Mouse (Mus musculus): ENCODE measurements around the gene Spdye4b. TPM values are rescaled to one million over a fixed set of nuclear protein-coding genes. Genes with fewer than 3 reads are reported as not detected.
"Not testable (repeated sequence)": the region's sequence is repeated elsewhere in the genome, so short reads cannot be mapped to it uniquely, and the experiment has no call there.

The Spdye4b gene
- polyA plus RNA-seq, 1 experiment from 2014 or later: not detected

DNA sequence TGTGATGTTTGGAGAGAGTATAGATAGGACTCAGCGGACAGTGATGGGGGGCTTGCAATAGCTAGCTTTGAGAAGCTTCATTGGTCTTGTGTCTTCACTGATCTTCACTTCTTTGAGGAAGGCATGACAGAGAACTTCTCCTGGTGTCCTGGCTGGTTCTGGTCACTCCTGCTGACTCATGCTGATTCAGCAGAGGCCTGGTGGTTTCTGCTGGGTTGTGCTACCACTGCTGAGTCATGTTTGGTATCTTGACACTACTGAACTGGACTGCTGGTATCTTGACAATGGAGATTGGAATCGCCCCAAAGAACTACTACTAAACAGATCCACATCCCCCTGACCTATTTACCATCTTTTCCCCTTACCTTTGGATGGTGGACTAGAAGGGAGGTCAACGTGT, 25.3 kb upstream of the Spdye4b start:
- Histone ChIP-seq H3K4me3 (replicated peaks) (no peak overlapping the region), H3K9me3 (replicated peaks) (no peaks in the 10 kb centered on the region), H3K4me2 (no peak overlapping the region), H3K27ac (replicated peaks) (no peak overlapping the region), H3K4me1 (replicated peaks) (no peaks in the 10 kb centered on the region), H3K36me3 (replicated peaks) (no peaks in the 10 kb centered on the region), H3K9ac (no peak overlapping the region), H3K27me3 (peaks cover 42% of the 10 kb centered on the region)
- no peak for ATAC-seq (ENCODE audit: insufficient read depth)
- WGBS (ENCODE audit: insufficient replicate concordance): 56% methylated on average over 3 of the region's 3 CpGs

GRCm38 (mm10) chr5:143165508-143166070, 15.2 kb upstream of the Spdye4b start:
- WGBS (ENCODE audit: insufficient replicate concordance): 13% methylated on average over 18 of the region's 18 CpGs
- no peak for ATAC-seq (ENCODE audit: insufficient read depth)
- Histone ChIP-seq H3K27ac (replicated peaks) (no peak overlapping the region), H3K4me3 (replicated peaks) (no peak overlapping the region), H3K9ac (no peak overlapping the region), H3K4me1 (replicated peaks) (peaks cover 5% of the 10 kb centered on the region), H3K4me2 (peak overlapping the region; percentile 35), H3K9me3 (replicated peaks) (no peaks in the 10 kb centered on the region), H3K27me3 (no peaks in the 10 kb centered on the region), H3K36me3 (replicated peaks) (no peaks in the 10 kb centered on the region)

DNA sequence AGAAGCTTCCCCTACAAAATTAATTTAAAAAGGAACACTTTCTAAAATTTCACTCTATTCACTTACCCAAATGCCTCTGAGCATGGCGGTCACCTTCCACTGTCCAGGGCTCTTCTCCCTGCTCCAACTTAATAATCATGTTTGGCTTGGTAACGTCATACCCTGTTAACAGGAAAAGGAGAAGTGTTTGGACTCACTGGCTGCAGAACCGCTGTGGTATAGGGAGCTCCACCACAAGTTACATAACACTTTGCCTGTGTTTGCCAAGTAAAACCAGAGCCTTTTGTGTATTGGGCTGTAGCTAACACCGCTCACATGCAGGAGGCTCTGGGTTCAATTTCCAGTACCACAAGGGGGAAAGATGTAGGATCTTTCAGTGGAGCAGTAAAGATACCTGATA, 4.8 kb upstream of the Spdye4b start:
- peaks cover 65% of the 10 kb centered on the region for H3K36me3 ChIP-seq (replicated peaks)
- no peak overlapping the region for H3K4me3 ChIP-seq (replicated peaks)
- H3K27ac ChIP-seq (replicated peaks): no peak overlapping the region
- WGBS (ENCODE audit: insufficient replicate concordance): 65% methylated on average over 4 of the region's 4 CpGs
- ATAC-seq (ENCODE audit: insufficient read depth): no peak
- no peaks in the 10 kb centered on the region for H3K27me3 ChIP-seq
- peaks cover 16% of the 10 kb centered on the region for H3K4me1 ChIP-seq (replicated peaks)
- H3K4me2 ChIP-seq: no peak overlapping the region
- H3K9ac ChIP-seq: no peak overlapping the region
- H3K9me3 ChIP-seq (replicated peaks): 0 out of 2 replicates have a peak, but pooled peaks cover 3% of the 10 kb centered on the region

DNA sequence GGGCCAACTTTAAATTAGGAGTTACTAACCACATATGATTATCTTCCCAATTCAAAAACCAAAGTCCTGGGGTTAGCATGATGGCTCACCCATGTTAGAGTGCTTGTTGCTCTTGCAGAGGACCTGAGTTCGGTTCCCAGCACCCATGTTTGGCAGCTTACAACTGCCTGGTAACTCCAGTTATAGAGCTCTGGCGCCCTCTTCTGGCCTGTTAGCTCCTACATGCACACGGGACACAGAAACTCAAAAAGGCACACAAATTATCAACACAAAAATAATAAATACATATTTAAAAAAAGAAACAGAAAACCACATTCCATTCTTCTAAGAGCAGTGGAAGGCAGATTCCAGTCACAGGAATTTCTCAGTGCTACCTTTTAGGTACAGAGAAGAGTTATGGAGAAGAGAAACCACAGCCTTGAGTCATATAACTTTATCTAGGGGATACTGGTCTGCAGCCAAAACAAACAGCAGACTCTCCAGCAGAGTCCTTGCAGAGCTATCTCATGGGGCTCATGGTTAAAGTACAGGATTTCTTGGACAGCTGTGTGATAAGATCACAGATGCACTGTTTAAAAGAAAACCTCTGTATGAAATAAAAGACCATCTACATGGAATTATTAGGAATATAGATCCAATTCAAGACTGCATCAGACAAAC, 3.1 kb upstream of the Spdye4b start:
- Histone ChIP-seq H3K9ac (no peak overlapping the region), H3K4me2 (no peak overlapping the region), H3K36me3 (replicated peaks) (peaks cover 58% of the 10 kb centered on the region), H3K27me3 (no peaks in the 10 kb centered on the region), H3K4me1 (replicated peaks) (peaks cover 16% of the 10 kb centered on the region), H3K9me3 (replicated peaks) (no peaks in the 10 kb centered on the region), H3K27ac (replicated peaks) (no peak overlapping the region), H3K4me3 (replicated peaks) (no peak overlapping the region)
- WGBS (ENCODE audit: insufficient replicate concordance): 66% methylated on average over 3 of the region's 3 CpGs
- ATAC-seq (ENCODE audit: insufficient read depth): no peak

DNA sequence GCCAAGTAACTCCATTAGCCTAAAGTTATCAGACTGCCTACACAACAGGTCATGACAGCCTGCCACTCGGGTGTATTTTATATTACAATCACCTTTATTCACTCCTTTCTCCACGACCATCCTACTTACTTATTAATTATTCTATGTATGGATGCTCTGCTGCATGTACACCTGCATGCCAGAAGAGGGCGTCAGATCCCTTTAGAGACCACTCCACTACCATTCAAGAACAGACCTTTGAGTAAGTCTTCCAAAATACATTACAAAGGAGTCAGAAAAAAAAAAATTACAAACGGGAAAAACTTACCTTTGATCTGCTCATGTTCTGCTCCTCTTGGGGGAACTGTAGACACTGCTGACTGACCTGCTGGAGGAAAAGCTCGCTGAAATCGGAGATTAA, 1.6 kb upstream of the Spdye4b start:
- Histone ChIP-seq H3K27me3 (no peaks in the 10 kb centered on the region), H3K4me2 (peak overlapping the region; percentile 88), H3K4me1 (replicated peaks) (peaks cover 16% of the 10 kb centered on the region), H3K4me3 (replicated peaks) (peak overlapping the region; percentile 68; the same call in 1 of the 2 replicates), H3K9me3 (replicated peaks) (no peaks in the 10 kb centered on the region), H3K27ac (replicated peaks) (no peak overlapping the region), H3K9ac (no peak overlapping the region), H3K36me3 (replicated peaks) (peaks cover 43% of the 10 kb centered on the region)
- WGBS (ENCODE audit: insufficient replicate concordance): 32% methylated on average over 6 of the region's 6 CpGs
- no peak for ATAC-seq (ENCODE audit: insufficient read depth)

DNA sequence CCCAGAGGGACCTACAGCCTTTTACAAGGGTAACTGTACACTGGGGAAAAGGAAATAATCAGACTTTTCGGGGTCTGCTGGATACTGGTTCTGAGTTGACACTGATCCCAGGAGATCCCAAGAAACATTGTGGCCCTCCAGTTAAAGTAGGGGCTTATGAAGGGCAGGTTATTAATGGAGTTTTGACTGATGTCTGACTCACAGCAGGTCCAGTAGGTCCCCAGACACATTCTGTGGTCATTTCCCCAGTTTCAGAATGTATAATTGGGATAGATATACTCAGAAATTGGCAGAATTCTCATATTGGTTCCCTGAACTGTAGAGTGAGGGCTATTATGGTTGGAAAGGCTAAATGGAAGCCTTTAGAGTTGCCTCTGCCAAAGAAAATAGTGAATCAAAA, 7.2 kb downstream of the Spdye4b start:
- H3K27me3 ChIP-seq; H3K4me1 ChIP-seq (replicated peaks); ATAC-seq (ENCODE audit: insufficient read depth); H3K4me3 ChIP-seq (replicated peaks); H3K27ac ChIP-seq (replicated peaks); H3K36me3 ChIP-seq (replicated peaks); H3K9me3 ChIP-seq (replicated peaks); H3K9ac ChIP-seq; H3K4me2 ChIP-seq: not testable (repeated sequence)
- WGBS (ENCODE audit: insufficient replicate concordance): 50% methylated on average over 1 of the region's 1 CpGs

DNA sequence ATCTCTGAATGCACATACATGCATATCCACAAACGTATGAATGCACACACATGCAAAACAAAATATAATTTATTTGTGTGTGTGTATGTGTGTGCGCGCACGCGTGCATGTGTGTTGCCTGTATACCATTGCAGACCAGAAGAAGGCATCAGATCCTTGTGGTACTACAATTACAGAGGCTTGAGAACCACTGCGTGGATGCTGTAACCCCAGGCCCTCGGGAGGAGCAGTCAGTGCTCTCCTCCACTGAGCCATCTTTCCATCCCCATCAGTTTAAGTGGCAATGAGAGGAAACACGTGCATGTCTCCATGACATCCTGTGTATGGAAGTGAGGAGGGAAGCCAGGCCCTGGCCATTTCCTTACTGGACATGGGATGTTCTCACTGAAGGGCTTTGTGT, 12.0 kb downstream of the Spdye4b start:
- no peak for ATAC-seq (ENCODE audit: insufficient read depth)
- Histone ChIP-seq H3K27ac (replicated peaks) (no peak overlapping the region), H3K4me2 (no peak overlapping the region), H3K4me3 (replicated peaks) (no peak overlapping the region), H3K9ac (no peak overlapping the region), H3K27me3 (no peaks in the 10 kb centered on the region), H3K36me3 (replicated peaks) (no peaks in the 10 kb centered on the region), H3K9me3 (replicated peaks) (no peaks in the 10 kb centered on the region), H3K4me1 (replicated peaks) (no peaks in the 10 kb centered on the region)
- 67% methylated on average over 8 of the region's 8 CpGs for WGBS (ENCODE audit: insufficient replicate concordance)

- not testable (repeated sequence) for H3K4me1 ChIP-seq (replicated peaks); H3K36me3 ChIP-seq (replicated peaks); H3K27ac ChIP-seq (replicated peaks); H3K27me3 ChIP-seq; H3K9ac ChIP-seq; H3K4me2 ChIP-seq; ATAC-seq (ENCODE audit: insufficient read depth); H3K9me3 ChIP-seq (replicated peaks); H3K4me3 ChIP-seq (replicated peaks)
- WGBS (ENCODE audit: insufficient replicate concordance): 43% methylated on average over 8 of the region's 8 CpGs
Observed at GRCm38 (mm10) chr5:143194747-143195146, 13.9 kb downstream of the Spdye4b start.

- no peak overlapping the region for H3K4me3 ChIP-seq (replicated peaks)
- no peaks in the 10 kb centered on the region for H3K36me3 ChIP-seq (replicated peaks)
- WGBS (ENCODE audit: insufficient replicate concordance): 38% methylated on average over 2 of the region's 2 CpGs
Observed at GRCm38 (mm10) chr5:143195166-143195565, 14.3 kb downstream of the Spdye4b start.

GRCm38 (mm10) chr5:143196506-143196905, 15.7 kb downstream of the Spdye4b start:
- no peak overlapping the region for H3K4me3 ChIP-seq (replicated peaks)
- no peaks in the 10 kb centered on the region for H3K27me3 ChIP-seq
- no peaks in the 10 kb centered on the region for H3K4me1 ChIP-seq (replicated peaks)
- no peaks in the 10 kb centered on the region for H3K9me3 ChIP-seq (replicated peaks)
- 59% methylated on average over 4 of the region's 4 CpGs for WGBS (ENCODE audit: insufficient replicate concordance)
- H3K27ac ChIP-seq (replicated peaks): no peak overlapping the region
- H3K4me2 ChIP-seq: no peak overlapping the region
- ATAC-seq (ENCODE audit: insufficient read depth): no peak
- no peaks in the 10 kb centered on the region for H3K36me3 ChIP-seq (replicated peaks)
- H3K9ac ChIP-seq: no peak overlapping the region

More at GRCm38 (mm10) chr5:143195166-143195565, 14.3 kb downstream of the Spdye4b start:
- H3K9ac ChIP-seq: no peak overlapping the region
- ATAC-seq (ENCODE audit: insufficient read depth): no peak
- H3K4me2 ChIP-seq: no peak overlapping the region
- H3K27ac ChIP-seq (replicated peaks): no peak overlapping the region
- no peaks in the 10 kb centered on the region for H3K27me3 ChIP-seq
- no peaks in the 10 kb centered on the region for H3K4me1 ChIP-seq (replicated peaks)
- H3K9me3 ChIP-seq (replicated peaks): no peaks in the 10 kb centered on the region

DNA sequence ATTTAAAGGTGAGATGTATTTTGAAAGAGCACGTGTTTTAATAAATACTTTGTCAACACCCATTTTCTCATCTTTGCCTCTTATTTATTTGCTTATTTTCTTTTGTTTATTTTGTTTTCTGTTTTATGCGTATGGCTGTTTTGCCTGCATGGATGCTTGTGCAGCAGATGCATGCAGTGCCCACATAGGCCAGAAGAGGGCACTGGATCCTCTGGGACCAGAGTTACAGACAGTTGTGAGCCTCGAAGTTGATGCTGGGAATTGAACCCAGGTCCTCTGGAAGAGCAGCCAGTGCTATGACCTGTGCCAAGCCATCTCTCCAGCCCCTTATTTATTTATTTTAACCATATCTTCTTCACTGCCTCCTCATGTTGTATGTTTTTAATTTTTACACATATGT, 24.2 kb downstream of the Spdye4b start:
- WGBS (ENCODE audit: insufficient replicate concordance): 52% methylated on average over 3 of the region's 3 CpGs
- ATAC-seq (ENCODE audit: insufficient read depth): no peak
- H3K9me3 ChIP-seq (replicated peaks): no peaks in the 10 kb centered on the region

GRCm38 (mm10) chr5:143213832-143214231, 33.0 kb downstream of the Spdye4b start:
- Histone ChIP-seq H3K9me3 (replicated peaks) (no peaks in the 10 kb centered on the region), H3K27ac (replicated peaks) (no peak overlapping the region), H3K4me2 (no peak overlapping the region), H3K36me3 (replicated peaks) (no peaks in the 10 kb centered on the region), H3K27me3 (no peaks in the 10 kb centered on the region), H3K4me1 (replicated peaks) (no peaks in the 10 kb centered on the region), H3K9ac (no peak overlapping the region), H3K4me3 (replicated peaks) (no peak overlapping the region)
- 61% methylated on average over 2 of the region's 2 CpGs for WGBS (ENCODE audit: insufficient replicate concordance)
- ATAC-seq (ENCODE audit: insufficient read depth): no peak

More for the DNA sequence above, 24.2 kb downstream of the Spdye4b start:
- Histone ChIP-seq H3K4me1 (replicated peaks) (no peaks in the 10 kb centered on the region), H3K27me3 (no peaks in the 10 kb centered on the region), H3K27ac (replicated peaks) (no peak overlapping the region), H3K4me3 (replicated peaks) (no peak overlapping the region), H3K4me2 (no peak overlapping the region), H3K36me3 (replicated peaks) (no peaks in the 10 kb centered on the region), H3K9ac (no peak overlapping the region)
